Mouse (Mus musculus) hindbrain, embryonic 14.5 days (tissue): Measurements from ENCODE around the gene Zfp738. TPM values are rescaled to one million over a fixed set of nuclear protein-coding genes. Genes with fewer than 3 reads are reported as not detected.

ENCODE experiments used
- ATAC-seq: fragments of 200-750 bp; cut with Nextera tagmentation; 2 replicates; pipeline ENCODE4 v1.8.0; 2017; ENCODE audit warnings: moderate number of reproducible peaks, mild to moderate bottlenecking, moderate TSS enrichment, moderate library complexity; ENCODE audit not compliant: low FRiP score
- DNase-seq: peaks from one replicate; pipeline ENCODE4 v3.0.0-alpha.2; 2015; ENCODE audit warnings: low spot score
- H3K27ac ChIP-seq: fragments of 300-500 bp; sonication (generic); 2 replicates; pipeline ENCODE4 v1.5.1; 2014; ENCODE audit warnings: mild to moderate bottlenecking, moderate library complexity
- H3K27me3 ChIP-seq: fragments of 300-500 bp; sonication (generic); 2 replicates; pipeline ENCODE4 v1.6.1; 2014; ENCODE audit warnings: mild to moderate bottlenecking, low read length, mixed read lengths; ENCODE audit not compliant: control insufficient read depth, insufficient read depth
- H3K36me3 ChIP-seq: fragments of 300-500 bp; sonication (generic); replicated peaks from 2 replicates; pipeline ENCODE4 v1.6.1; 2014; ENCODE audit not compliant: control insufficient read depth, insufficient read depth
- H3K4me1 ChIP-seq: fragments of 300-500 bp; sonication (generic); replicated peaks from 2 replicates; pipeline ENCODE4 v1.6.1; 2014; ENCODE audit warnings: antibody characterized with exemption, low read length, mixed read lengths; ENCODE audit not compliant: control insufficient read depth, insufficient read depth
- H3K4me2 ChIP-seq: fragments of 300-500 bp; sonication (generic); replicated peaks from 2 replicates; pipeline ENCODE4 v1.6.1; 2014; ENCODE audit warnings: mild to moderate bottlenecking, moderate library complexity
- H3K4me3 ChIP-seq: fragments of 300-500 bp; sonication (generic); replicated peaks from 2 replicates; pipeline ENCODE4 v1.5.1; 2014; ENCODE audit warnings: mild to moderate bottlenecking, low read length
- H3K9ac ChIP-seq: fragments of 300-500 bp; sonication (generic); 2 replicates; pipeline ENCODE4 v1.6.1; 2014
- H3K9me3 ChIP-seq: fragments of 300-500 bp; sonication (generic); 2 replicates; pipeline ENCODE4 v1.6.1; 2016; ENCODE audit warnings: low read length; ENCODE audit not compliant: control insufficient read depth
- WGBS: fragments of 180-500 bp; shearing (Covaris S2); extraction: QIAGEN DNeasy Blood & Tissue Kit; methylation state at CpG from one replicate; pipeline ENCODE4 v1.1.7; 2014; 5-methylcytosine and 5-hydroxymethylcytosine counted together
- polyA plus RNA-seq: library from polyadenylated mRNA; unstranded; fragments of >200 nt; fragmentation: Nextera tagmentation; extraction: Ambion mirVana; gene quantifications from 2 replicates; pipeline ENCODE4 v1.2.1, GENCODE M21; 2014

Gene Zfp738
- polyA plus RNA-seq, 1 experiment from 2014 or later = 13.6 TPM

- Histone ChIP-seq H3K27ac (no peak overlapping the region), H3K9ac (no peak overlapping the region), H3K9me3 (no peaks in the 10 kb centered on the region), H3K4me2 (no peak overlapping the region), H3K27me3 (no peaks in the 10 kb centered on the region), H3K36me3 (peaks cover 20% of the 10 kb centered on the region), H3K4me1 (no peaks in the 10 kb centered on the region), H3K4me3 (no peak overlapping the region)
- WGBS = 90% methylated on average over 2 of the region's 2 CpGs
- ATAC-seq (no peak), DNase-seq (no peak)
These were observed 12.0 kb downstream of the Zfp738 start for GRCm38 (mm10) chr13:67674902-67675301.

DNA sequence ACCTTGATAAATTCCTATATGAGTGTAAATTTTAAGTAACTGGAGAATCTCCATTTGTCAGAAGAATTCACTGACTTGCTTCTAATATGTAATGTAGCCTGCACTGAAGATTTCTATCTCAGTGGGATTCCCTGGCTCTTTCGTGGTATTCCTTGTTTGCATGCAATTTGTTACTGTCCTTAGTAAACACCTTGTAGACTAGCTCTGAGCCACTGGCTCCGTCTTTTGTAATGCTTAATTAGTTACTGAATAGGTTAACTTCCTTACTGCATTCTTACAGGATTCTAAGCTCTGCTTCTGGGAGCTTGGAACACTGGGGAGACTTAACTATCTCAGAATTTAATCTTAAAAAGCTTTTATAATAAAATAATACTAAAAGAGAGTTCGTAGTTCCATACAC lies 34.4 kb downstream of the Zfp738 start:
- Histone ChIP-seq H3K9me3 (no peaks in the 10 kb centered on the region), H3K4me2 (no peak overlapping the region), H3K4me3 (no peak overlapping the region), H3K27ac (no peak overlapping the region), H3K4me1 (no peaks in the 10 kb centered on the region), H3K27me3 (no peaks in the 10 kb centered on the region), H3K36me3 (no peaks in the 10 kb centered on the region), H3K9ac (no peak overlapping the region)
- DNase-seq (no peak), ATAC-seq (no peak)
- WGBS = 33% methylated on average over 3 of the region's 3 CpGs

GRCm38 (mm10) chr13:67637294-67638007 lies 49.4 kb downstream of the Zfp738 start, which contains the start of the genes Gm49345 and Zfp729a:
Gm49345 (minus strand) TSS chr13:67637769.
Zfp729a (minus strand) TSS chr13:67637791.
- DNase-seq (peak; percentile 90), ATAC-seq (peak; percentile 99)
- Histone ChIP-seq H3K27ac (peak within 1 kb of the TSS; percentile 53; the same call in 1 of the 2 replicates), H3K27me3 (no peaks in the 10 kb centered on the region), H3K36me3 (no peaks in the 10 kb centered on the region), H3K9ac (peak within 1 kb of the TSS; percentile 60), H3K4me2 (peak within 1 kb of the TSS; percentile 52), H3K9me3 (no peaks in the 10 kb centered on the region), H3K4me3 (peak within 1 kb of the TSS; percentile 61), H3K4me1 (peaks cover 6% of the 10 kb centered on the region; the same call in 1 of the 2 replicates)
- WGBS = 0% methylated on average over 19 of the region's 19 CpGs

- H3K4me3 ChIP-seq = peak overlapping the region; percentile 73; the same call in 1 of the 2 replicates
- H3K9me3 ChIP-seq = no peaks in the 10 kb centered on the region
- no peaks in the 10 kb centered on the region; the same call in 1 of the 2 replicates for H3K36me3 ChIP-seq
- 92% methylated on average over 4 of the region's 4 CpGs for WGBS
- H3K4me2 ChIP-seq = peak overlapping the region; percentile 59; the same call in 1 of the 2 replicates
- ATAC-seq = no peak
- H3K27ac ChIP-seq = no peak overlapping the region
- H3K27me3 ChIP-seq = no peaks in the 10 kb centered on the region
- peaks cover 8% of the 10 kb centered on the region; the same call in 1 of the 2 replicates for H3K4me1 ChIP-seq
- no peak overlapping the region for H3K9ac ChIP-seq
- no peak for DNase-seq
These were observed 76.8 kb downstream of the Zfp738 start for GRCm38 (mm10) chr13:67610108-67610507.

GRCm38 (mm10) chr13:67609066-67609876 lies 77.6 kb downstream of the Zfp738 start, which contains the start of gene Zfp729b:
Zfp729b (minus strand) TSS chr13:67609707.
- peak; percentile 98 for ATAC-seq
- peak; percentile 93 for DNase-seq
- Histone ChIP-seq H3K9ac (peak within 1 kb of the TSS; percentile 70), H3K9me3 (no peaks in the 10 kb centered on the region), H3K4me3 (peak within 1 kb of the TSS; percentile 73), H3K4me2 (peak within 1 kb of the TSS; percentile 59), H3K27ac (peak within 1 kb of the TSS; percentile 68), H3K27me3 (no peaks in the 10 kb centered on the region), H3K4me1 (peaks cover 8% of the 10 kb centered on the region; the same call in 1 of the 2 replicates), H3K36me3 (no peaks in the 10 kb centered on the region; the same call in 1 of the 2 replicates)
- 3% methylated on average over 20 of the region's 20 CpGs for WGBS

Other genes with a start within 250 kb of the Zfp738 start
- gene Zfp874a, start 235.4 kb downstream of the Zfp738 start, polyA plus RNA-seq = 6.9 and 8.0 TPM in 2 replicates
- 2.1 and 2.3 TPM in 2 replicates for gene Zfp874b, start 202.8 kb downstream of the Zfp738 start, polyA plus RNA-seq
- gene Zfp58, start 186.5 kb downstream of the Zfp738 start, polyA plus RNA-seq = 9.5 and 11.8 TPM in 2 replicates
- gene Gm26965, start 160.9 kb downstream of the Zfp738 start, polyA plus RNA-seq = not detected in 2 replicates
- gene Zfp87, start 160.9 kb downstream of the Zfp738 start, polyA plus RNA-seq = 36.3 and 40.2 TPM in 2 replicates
- gene Zfp748, start 133.2 kb downstream of the Zfp738 start, polyA plus RNA-seq = 14.6 and 16.9 TPM in 2 replicates
- 7.2 and 7.4 TPM in 2 replicates for gene Zfp729b, start 77.4 kb downstream of the Zfp738 start, polyA plus RNA-seq
- not detected in 2 replicates for gene Gm49345, start 49.3 kb downstream of the Zfp738 start, polyA plus RNA-seq
- 3.4 and 6.1 TPM in 2 replicates for gene Zfp729a, start 49.3 kb downstream of the Zfp738 start, polyA plus RNA-seq
- gene Zfp65, start 42.1 kb upstream of the Zfp738 start, polyA plus RNA-seq = 4.3 and 4.5 TPM in 2 replicates
- 8.5 and 9.2 TPM in 2 replicates for gene Zfp85, start 68.2 kb upstream of the Zfp738 start, polyA plus RNA-seq
- gene Zfp493, start 92.6 kb upstream of the Zfp738 start, polyA plus RNA-seq = 3.5 and 3.7 TPM in 2 replicates
- gene Zfp273, start 126.7 kb upstream of the Zfp738 start, polyA plus RNA-seq = 13.2 and 13.6 TPM in 2 replicates
- gene Gm10037, start 144.0 kb upstream of the Zfp738 start, polyA plus RNA-seq = 5.2 and 7.5 TPM in 2 replicates
- not detected in 2 replicates for gene BC048507, start 176.3 kb upstream of the Zfp738 start, polyA plus RNA-seq